ENCODE assay signal across 28 mouse cellular contexts in the genomic region with DNA sequence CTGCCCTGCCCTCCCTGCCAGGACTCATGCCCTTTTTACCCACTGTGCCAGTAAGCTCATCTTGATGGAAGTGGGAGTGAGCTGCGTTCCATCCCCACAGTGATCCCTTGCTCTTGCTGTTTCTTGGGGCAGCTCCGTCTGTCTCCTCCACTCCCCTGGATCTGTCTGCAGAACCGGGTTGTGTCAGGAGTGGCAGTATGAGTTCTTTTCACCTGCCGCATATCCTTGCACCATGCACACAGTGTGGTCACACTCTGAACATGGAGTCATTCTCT.
"Had no signal": no experiment of that assay in that cellular context is flagged by ENCODE, and none has a peak within 500 bp of the region (broad histone marks: within the 10 kb centered on the region; RNA-seq: fewer than 3 reads in every experiment).

No protein-coding gene starts in this region.

- H3K4me3 ChIP-seq: limb, embryonic 10.5 days; limb, embryonic 12.5 days; limb, embryonic 13.5 days; limb, embryonic 15.5 days; liver, embryonic 12.5 days; liver, embryonic 13.5 days; liver, embryonic 15.5 days; lung, embryonic 15.5 days; megakaryocyte, embryonic 14.5 days; midbrain, embryonic 10.5 days; midbrain, embryonic 12.5 days; midbrain, embryonic 13.5 days; midbrain, embryonic 15.5 days; myocyte; neural tube, embryonic 12.5 days had no signal

- H3K27me3 ChIP-seq: limb, embryonic 12.5 days; limb, embryonic 13.5 days; limb, embryonic 15.5 days; liver, embryonic 12.5 days; liver, embryonic 13.5 days; liver, embryonic 15.5 days; lung, embryonic 15.5 days; midbrain, embryonic 12.5 days; midbrain, embryonic 13.5 days; midbrain, embryonic 15.5 days; neural tube, embryonic 12.5 days had no signal

- H3K9ac ChIP-seq: limb, embryonic 12.5 days; limb, embryonic 13.5 days; limb, embryonic 15.5 days; liver, embryonic 12.5 days; liver, embryonic 13.5 days; liver, embryonic 14.5 days; liver, embryonic 15.5 days; liver, postnatal 0 days; lung, embryonic 14.5 days; lung, embryonic 15.5 days; midbrain, embryonic 12.5 days; midbrain, embryonic 13.5 days; midbrain, embryonic 15.5 days; neural tube, embryonic 12.5 days had no signal

- H3K4me1 ChIP-seq: lung, embryonic 15.5 days had no signal

- H3K36me3 ChIP-seq: midbrain, embryonic 15.5 days had no signal

- H3K27ac ChIP-seq: limb, embryonic 10.5 days; limb, embryonic 12.5 days; limb, embryonic 13.5 days; limb, embryonic 15.5 days; liver, embryonic 12.5 days; liver, embryonic 13.5 days; liver, embryonic 14.5 days; liver, embryonic 15.5 days; lung, embryonic 15.5 days; macrophage; midbrain, embryonic 10.5 days; midbrain, embryonic 12.5 days; midbrain, embryonic 13.5 days; midbrain, embryonic 15.5 days; neural tube, embryonic 12.5 days had no signal

- DNase-seq: left cerebral cortex, postnatal 4 days; liver; liver, embryonic 13.5 days; liver, postnatal 0 days; lung, adult 18-20 months; lung, adult 2 months; lung, embryonic 14.5 days; lung, postnatal 10 days; lung, postnatal 14 days; lung, postnatal 36 days; lung, postnatal 4 days; midbrain, embryonic 14.5 days had no signal
